Comparison of ENCODE assay signal across 11 mouse cellular contexts in genomic region chr13:73034065-73034831, GRCm38 (mm10).
DNase-seq lines count a peak whose midpoint lies in the region; ATAC-seq lines count a peak whose summit lies in the region.
"Had no signal": no experiment of that assay in that cellular context is flagged by ENCODE, and none has a peak within 500 bp of the region (broad histone marks: within the 10 kb centered on the region; RNA-seq: fewer than 3 reads in every experiment).

No protein-coding gene starts in this region.

- DNase-seq in frontal cortex, postnatal 36 days (ENCODE audit: low spot score in 2 of 2), result peak; percentile 9 to 13
- peak; percentile 26 for DNase-seq in R1 (ENCODE audit: low read depth, low spot score)
- DNase-seq in forebrain, embryonic 14.5 days (ENCODE audit: low spot score), result peak; percentile 83
- peak; percentile 98 for DNase-seq in midbrain, embryonic 11.5 days (ENCODE audit: low spot score, missing footprints)
- no peak for DNase-seq in B cell, adult 2 months
- no peak for DNase-seq in urinary bladder, adult 2 months (ENCODE audit: low spot score)
- DNase-seq in gastrocnemius, postnatal 36 days, result no peak

- no peak overlapping the region for H3K4me2 ChIP-seq in forebrain, embryonic 14.5 days (ENCODE audit: low read length)
- peak overlapping the region; percentile 23; the same call in 1 of the 2 replicates for H3K4me2 ChIP-seq in midbrain, embryonic 11.5 days
- H3K4me2 ChIP-seq: heart, embryonic 15.5 days; limb, embryonic 12.5 days had no signal

- no peak for ATAC-seq in frontal cortex, adult (ENCODE audit: low TSS enrichment)
- ATAC-seq in forebrain, embryonic 14.5 days, result peak; percentile 90
- peak; percentile 93 for ATAC-seq in midbrain, embryonic 11.5 days (ENCODE audit: low FRiP score)

- no peaks in the 10 kb centered on the region for H3K36me3 ChIP-seq in forebrain, embryonic 14.5 days (ENCODE audit: control insufficient read depth, insufficient read depth, low read length)
- H3K36me3 ChIP-seq in midbrain, embryonic 11.5 days (ENCODE audit: control insufficient read depth, insufficient read depth, low read length), result no peaks in the 10 kb centered on the region
- H3K36me3 ChIP-seq: heart, embryonic 15.5 days; limb, embryonic 12.5 days had no signal

- intact Hi-C loops in gastrocnemius, postnatal 36 days (cut with DNase I), result loop anchor here (10.0 kb wide), 1 partner anchor 1929 kb away; no protein-coding TSS in a partner anchor

- H3K27ac ChIP-seq in forebrain, embryonic 14.5 days (ENCODE audit: low read depth, low read length), result no peak overlapping the region
- H3K27ac ChIP-seq in midbrain, embryonic 11.5 days (ENCODE audit: low read depth, low read length), result peak overlapping the region; percentile 68; the same call in 1 of the 2 replicates
- H3K27ac ChIP-seq: heart, embryonic 15.5 days; limb, embryonic 12.5 days had no signal

- WGBS in forebrain, embryonic 14.5 days, result 4% methylated on average over 10 of the region's 10 CpGs
- WGBS in midbrain, embryonic 11.5 days, result 6% methylated on average over 10 of the region's 10 CpGs

- H3K9ac ChIP-seq in forebrain, embryonic 14.5 days (ENCODE audit: low read length), result no peak overlapping the region
- no peak overlapping the region for H3K9ac ChIP-seq in midbrain, embryonic 11.5 days (ENCODE audit: low read length)
- H3K9ac ChIP-seq: heart, embryonic 15.5 days; limb, embryonic 12.5 days had no signal

- H3K4me1 ChIP-seq in forebrain, embryonic 14.5 days (ENCODE audit: control insufficient read depth, insufficient read depth, low read length), result peaks cover 15% of the 10 kb centered on the region
- H3K4me1 ChIP-seq in midbrain, embryonic 11.5 days (ENCODE audit: control insufficient read depth, insufficient read depth, low read length), result peaks cover 29% of the 10 kb centered on the region
- H3K4me1 ChIP-seq: limb, embryonic 12.5 days had no signal

- H3K27me3 ChIP-seq in forebrain, embryonic 14.5 days (replicated peaks; ENCODE audit: control insufficient read depth, insufficient read depth, low read length), result peaks cover 60% of the 10 kb centered on the region
- H3K27me3 ChIP-seq in midbrain, embryonic 11.5 days (ENCODE audit: control insufficient read depth, insufficient read depth, low read length), result peaks cover 43% of the 10 kb centered on the region
- H3K27me3 ChIP-seq: heart, embryonic 15.5 days had no signal

- H3K9me3 ChIP-seq in forebrain, embryonic 14.5 days (replicated peaks; ENCODE audit: control insufficient read depth, low read length), result no peaks in the 10 kb centered on the region
- H3K9me3 ChIP-seq in midbrain, embryonic 11.5 days (ENCODE audit: control insufficient read depth, low read length), result no peaks in the 10 kb centered on the region
- H3K9me3 ChIP-seq: heart, embryonic 15.5 days; limb, embryonic 12.5 days had no signal

- no peak overlapping the region for H3K4me3 ChIP-seq in forebrain, embryonic 14.5 days (ENCODE audit: low read depth, low read length)
- no peak overlapping the region for H3K4me3 ChIP-seq in midbrain, embryonic 11.5 days (ENCODE audit: low read depth, low read length)
- H3K4me3 ChIP-seq: heart, embryonic 15.5 days; limb, embryonic 12.5 days; myocyte had no signal

Comparison
In these comparisons a context has a peak if more than half of its experiments do, and no peak if none do; other contexts are left out.
1. DNase-seq: peak in frontal cortex, postnatal 36 days (2 of 2), R1 (single experiment), forebrain, embryonic 14.5 days (single experiment) and midbrain, embryonic 11.5 days (single experiment); none in B cell, adult 2 months (0 of 2), urinary bladder, adult 2 months (single experiment) and gastrocnemius, postnatal 36 days (0 of 2).